Mouse (Mus musculus): ENCODE results near the gene Arl4d.
A peak's percentile ranks its signal among the peaks of the same experiment; 100 is the strongest.

The Arl4d gene

DNA sequence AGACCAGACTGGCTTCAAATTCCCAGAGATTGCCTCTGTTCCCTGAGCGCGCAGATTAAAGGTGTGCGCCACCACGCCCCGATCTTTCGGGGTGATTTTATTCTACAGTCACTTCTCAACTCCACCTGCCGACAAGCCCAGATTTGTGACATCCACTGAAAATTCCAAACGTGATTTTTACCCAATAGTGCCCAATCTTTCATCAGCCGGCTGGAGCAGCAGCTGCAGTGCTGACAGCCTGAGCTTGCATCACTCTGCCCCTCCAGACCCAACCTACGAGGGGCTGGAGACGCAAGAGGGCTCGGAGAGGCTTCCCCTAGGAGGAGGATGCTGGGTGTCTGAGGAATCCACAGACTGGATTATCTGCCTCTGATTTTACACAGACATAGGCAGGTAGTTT, 12.3 kb downstream of the Arl4d start:
- DNase-seq (ENCODE audit: low spot score in 2 of 2): no peak

DNA sequence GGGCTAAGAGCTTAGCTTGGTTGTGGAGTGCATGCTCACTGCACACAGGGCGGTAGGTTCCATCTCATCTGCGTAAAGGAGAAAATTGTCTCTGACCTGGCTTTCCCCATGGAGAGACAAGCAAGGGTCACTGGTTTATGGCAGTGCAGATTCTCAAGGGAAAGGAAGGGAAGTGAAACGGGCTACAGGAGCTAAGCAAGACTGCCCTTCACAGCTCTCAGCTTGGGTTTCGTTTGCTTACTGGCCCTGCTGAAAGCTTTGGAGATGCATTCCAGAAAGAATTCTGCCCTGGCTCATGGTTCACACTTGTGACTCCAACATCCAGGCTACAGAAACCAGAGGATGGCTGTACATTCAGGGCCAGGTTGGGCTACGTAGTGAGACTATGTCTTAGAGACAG, 13.4 kb downstream of the Arl4d start:
- DNase-seq (ENCODE audit: low spot score in 2 of 2): no peak

DNA sequence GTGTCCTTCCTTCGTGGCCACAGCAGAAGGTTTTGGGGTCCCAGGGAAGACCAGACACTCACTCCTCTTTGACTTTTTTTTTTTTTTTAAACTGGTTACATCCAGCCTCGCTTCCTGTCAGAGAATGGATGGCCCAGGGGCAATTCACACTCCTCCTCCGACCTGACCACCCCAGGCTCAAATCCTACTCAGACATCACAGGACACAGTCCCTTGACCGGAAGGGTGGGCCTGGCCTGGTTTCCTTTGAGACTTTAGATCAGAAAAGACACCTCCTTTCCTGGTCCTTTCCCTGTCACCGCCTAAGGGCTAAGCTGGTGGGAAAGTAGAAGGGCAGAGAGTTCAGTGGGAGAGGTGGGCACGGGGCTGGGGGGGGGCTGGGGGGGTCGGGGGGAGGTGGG, 14.6 kb downstream of the Arl4d start:
- DNase-seq (ENCODE audit: low spot score in 2 of 2): no peak

DNA sequence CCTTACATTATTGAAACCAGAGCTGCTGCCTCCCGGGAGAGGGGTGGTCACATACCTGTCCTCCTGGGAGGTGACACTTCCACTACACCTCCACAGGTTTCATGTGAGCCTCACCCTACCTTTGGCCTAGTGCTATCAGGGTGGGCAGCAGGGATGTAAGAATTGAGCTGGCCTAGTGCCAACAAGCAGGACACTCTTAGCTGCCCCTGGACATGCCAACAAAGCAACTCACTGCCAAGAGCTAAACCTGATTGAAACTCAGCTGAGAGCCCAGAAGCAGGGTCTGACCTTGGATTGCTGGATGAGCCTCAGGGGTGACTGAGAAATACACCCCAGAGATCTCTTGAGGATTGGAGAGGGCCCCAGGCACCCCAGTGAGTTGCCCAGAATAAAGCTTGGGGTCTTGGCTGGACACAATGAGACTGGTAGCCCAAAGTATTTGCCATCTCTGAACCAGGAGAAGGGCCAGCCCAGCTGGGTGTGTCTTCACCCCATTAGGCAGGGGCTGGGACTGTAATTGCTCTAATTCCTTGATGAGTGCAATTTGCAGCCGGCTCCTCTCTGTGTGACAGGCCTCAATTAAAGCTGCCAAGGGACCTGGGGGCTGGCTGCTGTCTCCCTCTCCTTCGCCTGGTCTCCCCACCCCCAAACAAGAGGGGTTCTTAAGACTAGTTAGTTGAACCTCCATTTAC, 15.4 kb downstream of the Arl4d start:
- no peak for DNase-seq (ENCODE audit: low spot score in 2 of 2)

DNA sequence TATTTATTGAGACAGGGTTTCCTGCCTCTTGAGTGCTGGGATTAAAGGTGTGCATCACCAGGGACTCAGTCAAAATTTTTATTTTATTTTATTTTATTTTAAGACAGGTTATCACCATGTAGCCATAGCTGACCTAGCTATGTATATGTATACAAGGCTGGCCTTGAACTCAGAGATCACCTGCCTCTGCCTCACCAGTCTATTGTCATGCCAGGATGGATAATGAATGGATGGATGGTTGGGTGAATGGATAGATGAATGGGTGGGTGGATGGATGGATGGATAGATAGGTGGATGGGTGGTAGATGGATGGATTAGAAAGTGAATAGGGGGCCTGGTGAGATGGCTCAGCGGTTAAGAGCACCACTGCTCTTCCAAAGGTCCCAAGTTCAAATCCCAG, 16.6 kb downstream of the Arl4d start:
- no peak for DNase-seq (ENCODE audit: low spot score in 2 of 2)

DNA sequence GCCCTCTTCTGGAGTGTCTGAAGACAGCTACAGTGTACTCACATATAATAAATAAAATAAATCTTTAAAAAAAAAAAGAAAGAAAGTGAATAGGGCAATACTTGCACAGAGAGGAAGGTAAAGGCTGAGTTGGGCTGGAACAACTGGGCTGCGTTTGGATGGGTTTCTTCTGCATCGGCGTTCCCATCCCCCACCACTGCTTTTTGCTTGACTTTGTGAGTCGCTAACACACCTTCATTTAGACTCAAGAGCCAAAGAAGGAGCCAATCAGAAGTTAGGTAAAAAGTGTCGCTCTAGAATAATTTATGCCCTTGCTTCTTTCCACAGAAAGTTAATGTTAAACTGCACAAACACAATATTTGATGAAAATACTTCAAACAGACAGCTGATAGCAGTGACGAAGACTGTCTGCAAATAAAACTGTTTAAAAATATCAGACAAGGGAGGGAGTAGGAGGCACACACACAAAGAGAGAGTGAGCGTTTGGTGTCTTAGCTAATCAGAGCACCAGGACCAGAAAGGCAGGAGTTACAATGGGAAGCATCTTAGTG, 17.1 kb downstream of the Arl4d start:
- no peak for DNase-seq (ENCODE audit: low spot score in 2 of 2)

DNA sequence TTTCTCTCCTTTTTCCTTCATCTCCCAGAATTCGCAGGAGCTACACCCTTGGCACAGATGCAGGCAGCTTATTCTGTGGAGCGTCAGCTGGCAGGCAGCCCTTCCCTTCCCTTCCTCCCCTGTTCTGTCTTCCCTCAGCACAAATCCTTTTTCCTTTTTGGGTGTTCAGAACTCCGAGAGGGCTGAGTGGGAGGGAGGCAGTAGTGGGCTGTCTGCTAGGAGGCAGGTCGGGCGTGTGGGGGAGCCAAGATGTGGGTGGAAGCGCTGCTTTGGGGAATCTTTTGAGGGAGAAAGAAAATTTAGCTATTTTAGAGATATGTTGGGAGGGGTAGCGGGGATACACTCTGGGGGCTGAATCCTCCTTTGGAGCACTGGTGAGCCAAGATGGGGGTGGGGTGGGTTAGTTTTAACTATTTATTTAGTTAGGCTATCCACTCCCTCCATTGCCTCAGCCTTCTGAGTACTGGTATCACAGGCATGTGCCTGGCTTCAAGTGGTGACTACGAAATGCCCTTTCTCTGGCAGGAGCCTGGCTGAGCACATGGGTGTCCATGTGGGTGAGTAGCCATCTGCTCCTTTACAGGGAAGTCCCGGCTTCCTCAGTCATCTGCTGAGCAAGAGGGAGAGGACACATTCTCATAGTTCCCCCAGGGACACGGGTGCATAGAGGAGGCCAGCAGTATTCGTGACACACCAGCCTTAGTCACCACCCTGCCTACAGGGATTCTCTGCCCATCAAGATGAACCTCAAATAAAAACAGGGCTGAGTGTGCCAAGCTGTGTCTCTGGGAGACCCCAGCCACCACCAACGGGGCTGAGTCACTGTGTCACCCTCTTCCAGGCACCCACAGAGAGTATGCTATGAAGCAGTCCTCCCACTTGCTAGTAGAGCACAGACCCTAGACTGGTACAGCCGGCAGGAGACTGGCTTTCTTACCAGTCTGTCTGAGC, 22.3 kb downstream of the Arl4d start:
- DNase-seq (ENCODE audit: low spot score in 2 of 2): peak; percentile 93 to 96

DNA sequence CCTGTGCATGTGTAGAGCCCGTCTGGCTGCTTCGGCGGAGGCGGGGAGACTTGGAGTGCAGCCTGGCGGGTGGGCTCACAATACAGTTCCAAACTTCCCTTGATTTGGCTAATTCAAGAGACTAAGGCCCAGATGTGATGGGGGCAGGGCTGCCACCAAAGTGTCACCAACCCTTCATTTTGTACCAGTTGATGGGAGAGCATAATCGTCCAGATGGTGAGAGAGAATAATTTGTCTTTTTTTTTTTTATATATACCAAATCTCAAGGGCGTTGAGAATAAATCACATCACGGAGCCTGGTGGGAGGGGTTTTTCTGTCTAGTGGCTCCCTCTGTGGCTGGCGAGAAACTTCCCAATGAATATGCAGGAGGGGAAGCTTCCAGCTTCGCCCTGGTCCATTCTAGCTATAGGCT, 24.4 kb downstream of the Arl4d start:
- peak; percentile 88 to 92 for DNase-seq (ENCODE audit: low spot score in 2 of 2)

DNA sequence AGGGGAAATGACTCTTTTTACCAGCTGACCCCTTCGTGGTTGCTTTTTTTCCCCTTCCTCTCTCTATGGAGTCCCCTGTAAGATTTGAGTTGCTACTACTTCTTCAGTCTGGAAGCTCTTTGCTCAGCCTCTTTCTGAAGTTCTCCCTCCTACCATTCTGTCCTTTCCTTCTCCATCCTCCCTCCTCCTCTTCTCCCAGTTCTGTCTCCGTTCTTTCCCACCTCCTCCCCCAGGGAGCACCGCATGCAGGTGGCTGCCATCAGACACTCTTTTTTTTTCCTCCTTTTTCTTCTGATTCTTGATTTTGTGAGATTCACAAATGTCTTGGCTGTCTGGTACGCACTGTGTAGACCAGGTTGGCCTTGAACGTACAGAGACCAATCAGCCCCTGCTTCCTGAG, 25.0 kb downstream of the Arl4d start:
- no peak for DNase-seq (ENCODE audit: low spot score in 2 of 2)

DNA sequence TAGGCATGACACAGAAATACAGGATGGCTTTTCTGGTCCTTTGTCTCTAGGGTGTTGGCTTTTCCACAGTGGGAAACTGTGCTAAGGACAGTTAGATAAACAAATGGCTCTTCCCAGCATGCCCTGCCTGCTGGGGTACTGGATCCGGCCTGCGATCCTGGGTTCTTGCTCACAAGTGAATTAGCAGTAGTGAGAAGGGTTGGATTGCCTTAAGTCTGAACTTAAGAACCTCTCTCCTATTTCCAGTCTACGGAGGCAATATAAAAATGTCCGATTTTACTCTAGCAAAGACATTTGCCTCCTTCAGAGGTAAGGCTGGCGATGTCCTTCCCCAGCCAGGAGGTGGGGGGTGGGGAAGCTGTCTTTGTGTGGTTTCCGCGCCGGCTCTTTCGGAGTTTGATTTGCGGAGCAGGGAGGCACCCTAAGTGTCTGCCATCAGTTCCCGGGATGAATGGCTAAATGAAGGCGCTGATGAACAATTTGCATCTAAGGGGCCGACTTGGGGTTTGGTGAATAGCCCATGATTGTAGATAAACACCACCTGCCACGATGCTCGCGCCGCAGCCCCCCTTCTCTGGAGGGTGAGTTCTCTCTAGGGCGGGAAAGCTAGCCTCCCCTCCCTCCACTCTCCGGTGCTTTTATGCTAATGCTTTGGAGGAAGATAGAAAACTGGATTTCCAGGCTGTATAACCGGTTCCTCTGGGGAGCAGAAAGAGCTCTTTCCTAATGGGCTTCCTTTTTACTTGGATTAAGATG, 30.7 kb downstream of the Arl4d start:
- DNase-seq (ENCODE audit: low spot score in 2 of 2): peak; percentile 73 to 74

DNA sequence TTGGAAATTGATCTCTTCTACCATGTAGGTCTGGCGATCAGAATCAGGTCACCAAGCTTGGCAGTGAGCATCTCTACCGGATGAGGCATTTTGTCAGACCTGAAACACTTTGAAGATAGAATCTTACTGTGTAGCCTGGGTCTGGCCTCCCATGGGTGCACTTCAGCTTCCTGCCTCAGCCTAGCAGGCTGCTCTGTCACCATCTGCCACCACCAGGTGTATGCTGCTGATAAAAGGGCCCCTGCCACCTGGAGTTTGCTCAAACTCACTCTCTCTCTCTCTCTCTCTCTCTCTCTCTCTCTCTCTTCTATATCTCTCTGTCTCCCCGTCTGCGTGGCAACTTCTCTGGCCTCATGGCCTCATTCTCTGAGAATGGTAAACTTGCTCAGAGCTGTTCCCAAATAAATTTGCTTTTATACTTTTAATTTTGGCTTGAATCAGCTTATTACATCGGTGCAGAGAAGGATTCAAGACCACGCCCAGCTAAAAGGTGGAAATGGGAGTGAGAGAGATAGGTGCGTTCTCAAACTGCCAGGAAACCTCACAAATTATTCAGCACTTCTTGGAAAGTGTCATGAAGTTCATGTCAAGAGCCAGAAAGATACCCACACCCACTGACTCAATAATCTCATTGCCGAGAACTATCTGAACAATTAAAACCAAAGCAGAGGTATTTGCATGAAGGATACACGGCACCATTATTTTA, 32.0 kb downstream of the Arl4d start:
- DNase-seq (ENCODE audit: low spot score in 2 of 2): no peak

DNA sequence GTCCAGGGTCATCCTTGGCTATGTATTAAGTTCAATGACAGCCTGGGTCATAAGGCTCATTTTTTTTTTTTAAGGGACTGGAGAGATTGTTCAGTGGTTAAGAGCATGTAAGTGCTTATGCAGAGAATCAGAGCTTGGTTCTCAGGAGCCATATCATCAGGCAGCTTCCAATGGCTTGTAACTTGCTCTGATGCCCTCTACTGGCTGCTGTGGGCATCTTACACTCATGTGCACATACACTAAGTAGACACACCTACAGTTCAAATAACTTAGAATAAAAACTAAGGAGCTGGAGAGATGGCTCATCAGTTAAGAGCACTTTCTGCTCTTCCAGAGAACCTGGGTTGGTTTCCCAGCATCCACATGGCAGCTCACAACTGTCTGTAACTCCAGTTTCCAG, 32.8 kb downstream of the Arl4d start:
- no peak for DNase-seq (ENCODE audit: low spot score in 2 of 2)

DNA sequence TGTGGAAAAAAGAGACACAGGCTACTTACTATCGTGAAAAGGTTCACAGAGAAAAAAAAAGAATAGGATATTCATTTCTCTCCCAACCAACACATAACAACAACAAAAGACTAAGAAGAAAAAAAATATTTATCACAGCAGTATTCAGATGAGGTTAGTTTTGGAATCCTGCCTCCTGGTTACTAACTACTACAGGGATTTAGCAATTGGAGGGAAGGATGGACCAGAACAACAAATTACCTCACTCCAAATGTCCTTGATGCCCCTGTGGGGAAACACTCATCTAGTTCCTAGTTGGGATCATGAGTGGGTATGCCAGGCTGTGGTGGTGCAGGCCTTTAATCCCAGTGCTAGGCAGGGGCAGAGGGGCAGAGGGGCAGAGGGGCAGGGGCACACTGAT, 34.2 kb downstream of the Arl4d start:
- no peak for DNase-seq (ENCODE audit: low spot score in 2 of 2)

DNA sequence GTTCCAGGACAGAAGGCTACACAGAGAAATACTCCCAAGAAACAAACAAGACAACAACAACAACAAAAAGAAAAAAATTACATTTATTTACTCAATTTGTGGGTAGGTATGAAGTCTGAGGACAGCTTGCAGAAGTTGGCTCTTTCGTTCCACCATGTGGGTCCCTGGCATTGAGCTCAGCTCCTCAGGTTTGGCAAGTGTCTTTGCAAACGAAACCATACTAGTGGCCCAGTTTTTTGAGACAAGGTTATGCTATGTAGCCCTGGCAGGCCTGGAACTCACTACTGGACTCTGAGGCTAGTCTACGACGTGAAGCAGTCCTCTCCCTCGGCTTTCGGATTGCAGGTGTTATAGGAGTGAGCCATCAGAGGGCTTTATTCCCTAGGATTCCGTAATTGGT, 34.6 kb downstream of the Arl4d start:
- no peak for DNase-seq (ENCODE audit: low spot score in 2 of 2)

DNA sequence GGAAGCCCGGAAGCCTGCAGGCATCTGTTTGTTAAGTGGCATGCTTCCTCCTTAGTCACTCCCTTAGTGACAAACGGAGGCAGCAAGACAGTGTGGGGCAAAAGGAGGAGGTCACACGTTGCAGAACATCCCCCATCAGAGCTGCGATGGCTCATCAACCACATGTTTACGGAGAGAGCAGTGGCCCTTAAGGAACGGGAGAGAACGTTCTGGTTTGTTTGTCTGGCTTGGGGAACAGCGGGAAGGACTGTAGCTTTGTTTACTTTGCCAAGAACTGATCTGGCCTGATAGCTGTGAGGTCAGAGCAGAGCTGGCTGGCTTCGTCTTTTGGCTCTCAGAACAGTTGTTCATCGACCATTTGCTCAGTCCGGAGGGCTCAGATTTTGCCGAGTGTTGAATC, 35.1 kb downstream of the Arl4d start:
- no peak for DNase-seq (ENCODE audit: low spot score in 2 of 2)

DNA sequence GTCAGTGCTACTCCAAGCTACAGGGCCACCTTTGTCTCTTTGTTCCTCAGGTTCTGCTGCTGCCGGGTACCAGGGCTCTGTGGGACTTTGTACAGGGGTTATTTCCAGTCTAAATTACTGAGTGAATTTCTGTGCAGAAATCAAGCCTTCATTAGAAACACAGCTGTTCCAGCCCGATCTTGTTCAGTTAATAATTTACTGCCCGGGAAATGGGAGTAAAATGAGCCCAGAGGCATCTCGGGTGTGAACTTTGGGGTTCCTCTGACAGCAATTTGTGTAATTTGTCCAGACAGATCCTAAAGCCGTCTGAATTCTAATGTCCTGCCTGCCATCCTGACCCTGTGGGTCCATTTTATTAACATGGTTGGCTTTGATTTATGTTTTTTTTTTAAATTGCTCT, 38.7 kb downstream of the Arl4d start:
- DNase-seq (ENCODE audit: low spot score in 2 of 2): no peak

DNA sequence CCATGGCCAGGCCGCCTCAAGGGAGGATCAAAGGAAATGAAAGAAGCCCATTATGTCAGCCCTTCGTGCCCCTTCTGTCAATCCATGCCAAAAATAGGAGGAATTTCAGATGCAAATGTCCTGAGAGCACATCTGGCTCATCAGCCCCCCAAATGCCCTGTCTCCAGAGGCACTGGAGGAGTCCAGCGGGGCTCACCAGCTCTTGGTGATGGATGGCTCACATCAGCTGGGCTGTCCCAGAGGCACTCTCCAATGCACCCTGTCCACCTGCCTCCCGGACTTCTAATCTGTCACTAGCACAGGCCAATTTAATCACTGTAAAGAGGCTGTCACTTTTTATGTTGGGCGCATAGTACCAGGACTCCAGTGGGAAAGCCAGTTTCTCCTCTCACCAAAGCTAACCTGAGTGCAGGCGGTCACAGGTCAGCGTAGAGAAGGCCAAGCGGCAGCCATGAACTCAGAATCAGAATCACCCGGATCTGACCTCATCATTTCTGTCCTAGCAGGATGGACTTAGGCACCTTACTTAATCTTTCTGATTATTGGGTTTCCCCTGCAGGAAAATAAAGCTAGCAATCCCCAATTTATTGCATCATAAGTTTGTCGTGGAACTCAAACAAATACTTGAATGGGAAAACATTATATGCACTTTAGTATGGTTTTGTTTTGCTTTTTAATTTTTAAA, 41.6 kb downstream of the Arl4d start:
- no peak for DNase-seq (ENCODE audit: low spot score in 2 of 2)

DNA sequence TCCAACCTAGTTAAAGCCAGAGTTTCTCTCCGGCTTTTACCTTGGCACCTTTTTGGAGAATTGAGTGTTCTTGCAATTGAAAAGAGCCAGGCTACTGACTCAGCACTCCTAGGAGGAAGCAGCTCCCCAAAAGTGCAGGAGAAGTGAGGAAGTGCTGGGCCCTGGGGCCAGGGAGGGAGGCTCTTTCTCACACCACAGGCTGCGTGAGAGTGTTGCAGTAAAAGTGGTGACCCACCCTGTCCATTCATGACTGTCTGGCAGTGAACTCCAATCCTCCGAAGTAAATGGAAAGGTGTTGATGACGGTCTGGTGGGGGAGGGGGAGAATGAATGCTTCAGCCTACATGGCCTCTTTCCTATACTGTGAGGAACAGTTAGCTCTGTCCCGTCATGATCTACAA, 43.1 kb downstream of the Arl4d start:
- no peak for DNase-seq (ENCODE audit: low spot score in 2 of 2)

DNA sequence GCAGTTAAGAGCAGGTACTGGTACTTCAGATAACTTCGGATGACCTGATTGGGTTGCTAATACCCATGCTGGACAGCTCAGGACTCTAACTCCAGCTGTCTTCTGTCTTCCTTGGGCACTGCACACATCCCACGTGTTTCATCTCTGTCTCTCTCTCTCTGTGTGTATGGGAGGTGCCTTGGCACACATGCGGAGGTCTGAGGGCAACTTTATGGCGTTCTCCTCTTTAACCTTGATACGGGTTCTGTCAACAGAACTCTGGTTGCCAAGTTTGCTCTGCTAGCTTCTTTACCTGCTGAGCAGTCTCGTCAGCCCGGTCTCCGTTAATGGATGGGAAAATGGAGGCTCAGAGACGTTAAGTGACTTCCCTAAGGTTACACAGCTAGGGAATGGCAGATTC, 47.5 kb downstream of the Arl4d start:
- DNase-seq (ENCODE audit: low spot score in 2 of 2): no peak

DNA sequence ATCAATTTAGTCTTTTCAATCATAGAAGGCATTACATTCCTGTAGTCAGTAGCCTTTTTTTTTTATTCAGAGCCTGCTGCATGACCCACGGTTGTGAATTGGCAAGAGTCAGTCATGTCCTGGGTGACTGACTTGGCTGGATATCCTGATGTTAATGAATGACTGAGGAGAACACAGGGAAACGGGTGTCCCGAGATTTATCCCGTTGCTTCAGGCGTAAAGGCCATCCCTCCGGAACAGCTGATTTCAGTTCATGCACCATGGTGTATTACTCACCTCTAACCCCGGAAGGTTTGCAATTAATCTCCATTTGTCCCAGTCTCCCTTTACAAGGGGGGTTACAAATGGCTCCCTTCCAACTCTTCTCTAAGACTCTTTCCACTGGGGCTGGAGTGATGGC, 48.7 kb downstream of the Arl4d start:
- no peak for DNase-seq (ENCODE audit: low spot score in 2 of 2)
